Mouse (Mus musculus) embryonic facial prominence, embryonic 12.5 days (tissue): ENCODE measurements around the gene Cc2d2b. TPM values are rescaled to one million over a fixed set of nuclear protein-coding genes. Genes with fewer than 3 reads are reported as not detected.
A peak's percentile ranks its signal among the peaks of the same experiment; 100 is the strongest.

ENCODE experiments used
- ATAC-seq: fragments of 200-750 bp; cut with Nextera tagmentation; 2 replicates; pipeline ENCODE4 v1.8.0; 2017; ENCODE audit not compliant: insufficient number of reproducible peaks, insufficient read depth, low FRiP score, low TSS enrichment
- H3K27ac ChIP-seq: fragments of 300-500 bp; sonication (generic); 2 replicates; pipeline ENCODE4 v1.5.1; 2016; ENCODE audit warnings: mild to moderate bottlenecking
- H3K27me3 ChIP-seq: fragments of 300-500 bp; sonication (generic); 2 replicates; pipeline ENCODE4 v1.6.1; 2016; ENCODE audit warnings: mild to moderate bottlenecking, moderate library complexity
- H3K36me3 ChIP-seq: fragments of 300-500 bp; sonication (generic); 2 replicates; pipeline ENCODE4 v1.6.1; 2016; ENCODE audit warnings: mild to moderate bottlenecking
- H3K4me1 ChIP-seq: fragments of 300-500 bp; sonication (generic); 2 replicates; pipeline ENCODE4 v1.6.1; 2016
- H3K4me2 ChIP-seq: fragments of 300-500 bp; sonication (generic); replicated peaks from 2 replicates; pipeline ENCODE4 v1.6.1; 2016; ENCODE audit warnings: mild to moderate bottlenecking, moderate library complexity
- H3K4me3 ChIP-seq: fragments of 300-500 bp; sonication (generic); 2 replicates; pipeline ENCODE4 v1.5.1; 2016; ENCODE audit warnings: mild to moderate bottlenecking
- H3K9ac ChIP-seq: fragments of 300-500 bp; sonication (generic); 2 replicates; pipeline ENCODE4 v1.6.1; 2016; ENCODE audit warnings: mild to moderate bottlenecking, moderate library complexity
- H3K9me3 ChIP-seq: fragments of 300-500 bp; sonication (generic); 2 replicates; pipeline ENCODE4 v1.6.1; 2016; ENCODE audit warnings: mild to moderate bottlenecking, moderate library complexity
- WGBS: fragments of 180-500 bp; shearing (Covaris S2); methylation state at CpG from one replicate; pipeline ENCODE4 v1.1.7; 2016; 5-methylcytosine and 5-hydroxymethylcytosine counted together
- polyA plus RNA-seq: library from polyadenylated mRNA; unstranded; fragments of >200 nt; fragmentation: Nextera tagmentation; extraction: Ambion mirVana; gene quantifications from 2 replicates; pipeline ENCODE4 v1.2.1, GENCODE M21; 2016

Cc2d2b gene
- polyA plus RNA-seq, 1 experiment from 2014 or later: 0.50 TPM

GRCm38 (mm10) chr19:40726614-40727013 is 21.9 kb upstream of the Cc2d2b start:
- Histone ChIP-seq H3K9me3 (no peaks in the 10 kb centered on the region), H3K4me2 (no peak overlapping the region), H3K4me3 (no peak overlapping the region), H3K27me3 (no peaks in the 10 kb centered on the region), H3K4me1 (peaks cover 6% of the 10 kb centered on the region; the same call in 1 of the 2 replicates), H3K27ac (no peak overlapping the region), H3K9ac (no peak overlapping the region), H3K36me3 (no peaks in the 10 kb centered on the region)
- ATAC-seq: no peak
- 67% methylated on average over 2 of the region's 2 CpGs for WGBS

DNA sequence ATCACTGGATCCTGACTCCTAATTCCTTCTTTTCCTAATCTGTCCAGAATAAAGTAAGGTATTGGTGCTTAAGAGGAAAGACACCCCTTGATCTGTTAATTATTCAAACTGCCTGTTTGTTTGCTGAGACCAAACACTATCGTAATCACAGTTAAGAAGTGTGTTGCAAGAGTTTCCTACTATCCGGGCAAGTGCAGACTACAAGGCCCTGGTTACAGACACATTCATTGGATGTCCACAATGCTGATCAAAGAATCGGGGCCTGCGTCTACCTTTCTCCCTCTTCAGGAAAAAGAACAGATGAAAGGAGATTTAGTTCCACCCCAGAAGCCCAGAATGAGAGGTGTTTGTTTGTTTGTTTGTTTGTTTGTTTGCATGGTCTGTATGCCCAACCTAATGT is 20.3 kb upstream of the Cc2d2b start:
- H3K9me3 ChIP-seq: no peaks in the 10 kb centered on the region
- ATAC-seq: no peak
- H3K27me3 ChIP-seq: no peaks in the 10 kb centered on the region
- H3K4me2 ChIP-seq: no peak overlapping the region
- no peak overlapping the region for H3K27ac ChIP-seq
- H3K4me1 ChIP-seq: peaks cover 6% of the 10 kb centered on the region; the same call in 1 of the 2 replicates
- H3K4me3 ChIP-seq: no peak overlapping the region
- WGBS: 83% methylated on average over 4 of the region's 4 CpGs
- H3K9ac ChIP-seq: no peak overlapping the region
- H3K36me3 ChIP-seq: no peaks in the 10 kb centered on the region

GRCm38 (mm10) chr19:40728732-40729420 is 19.7 kb upstream of the Cc2d2b start:
- Histone ChIP-seq H3K27ac (no peak overlapping the region), H3K4me2 (no peak overlapping the region), H3K4me1 (peaks cover 6% of the 10 kb centered on the region; the same call in 1 of the 2 replicates), H3K27me3 (no peaks in the 10 kb centered on the region), H3K9me3 (no peaks in the 10 kb centered on the region), H3K36me3 (no peaks in the 10 kb centered on the region), H3K4me3 (no peak overlapping the region), H3K9ac (no peak overlapping the region)
- ATAC-seq: no peak
- 31% methylated on average over 12 of the region's 12 CpGs for WGBS

- Histone ChIP-seq H3K36me3 (no peaks in the 10 kb centered on the region), H3K4me3 (no peak overlapping the region), H3K27me3 (no peaks in the 10 kb centered on the region), H3K27ac (no peak overlapping the region), H3K4me2 (no peak overlapping the region), H3K9me3 (no peaks in the 10 kb centered on the region), H3K4me1 (peaks cover 3% of the 10 kb centered on the region; the same call in 1 of the 2 replicates), H3K9ac (no peak overlapping the region)
- ATAC-seq: no peak
- 60% methylated on average over 10 of the region's 10 CpGs for WGBS
These were observed 15.1 kb upstream of the Cc2d2b start for GRCm38 (mm10) chr19:40733409-40733808.

GRCm38 (mm10) chr19:40733849-40734248 is 14.7 kb upstream of the Cc2d2b start:
- no peaks in the 10 kb centered on the region for H3K4me1 ChIP-seq
- H3K36me3 ChIP-seq: no peaks in the 10 kb centered on the region
- H3K4me2 ChIP-seq: no peak overlapping the region
- no peak for ATAC-seq
- no peaks in the 10 kb centered on the region for H3K27me3 ChIP-seq
- no peaks in the 10 kb centered on the region for H3K9me3 ChIP-seq
- H3K9ac ChIP-seq: no peak overlapping the region
- H3K27ac ChIP-seq: no peak overlapping the region
- 65% methylated on average over 4 of the region's 4 CpGs for WGBS
- H3K4me3 ChIP-seq: no peak overlapping the region

GRCm38 (mm10) chr19:40736680-40737512 is 11.7 kb upstream of the Cc2d2b start:
- ATAC-seq: peak; percentile 67; the same call in 1 of the 2 replicates
- no peak overlapping the region for H3K4me3 ChIP-seq

DNA sequence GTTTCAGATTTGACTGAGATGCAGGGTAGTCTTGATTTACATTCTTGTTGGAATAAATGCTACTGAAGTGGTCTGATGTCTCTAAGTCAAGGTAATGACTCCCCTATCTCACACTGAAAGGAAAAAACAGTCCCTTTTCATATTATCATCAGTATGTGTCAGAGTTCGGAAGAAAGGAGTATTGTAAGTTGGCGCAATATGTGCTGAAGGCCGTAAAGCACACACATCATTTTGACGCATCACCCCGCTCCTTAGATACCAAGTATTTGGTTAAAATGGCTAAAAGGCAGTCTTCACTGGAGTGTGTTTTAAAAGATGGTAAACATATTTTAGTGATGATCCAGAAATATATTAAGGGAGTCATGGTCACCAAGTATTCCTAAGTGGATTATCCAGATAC is 10.9 kb upstream of the Cc2d2b start:
- peak overlapping the region; percentile 40 for H3K4me2 ChIP-seq
- H3K9ac ChIP-seq: 0 out of 2 replicates have a peak overlapping the region, but pooled peaks have one; percentile 27
- 89% methylated on average over 5 of the region's 5 CpGs for WGBS
- H3K4me3 ChIP-seq: no peak overlapping the region
- no peaks in the 10 kb centered on the region for H3K9me3 ChIP-seq
- H3K4me1 ChIP-seq: no peaks in the 10 kb centered on the region
- no peak overlapping the region for H3K27ac ChIP-seq
- no peak for ATAC-seq
- H3K27me3 ChIP-seq: no peaks in the 10 kb centered on the region
- no peaks in the 10 kb centered on the region for H3K36me3 ChIP-seq

More at GRCm38 (mm10) chr19:40736680-40737512, 11.7 kb upstream of the Cc2d2b start:
- Histone ChIP-seq H3K27me3 (no peaks in the 10 kb centered on the region), H3K4me2 (peak overlapping the region; percentile 40), H3K4me1 (no peaks in the 10 kb centered on the region), H3K9ac (0 out of 2 replicates have a peak overlapping the region, but pooled peaks have one; percentile 27), H3K27ac (no peak overlapping the region), H3K9me3 (no peaks in the 10 kb centered on the region), H3K36me3 (no peaks in the 10 kb centered on the region)
- WGBS: 27% methylated on average over 17 of the region's 17 CpGs

GRCm38 (mm10) chr19:40738683-40739324 is 9.7 kb upstream of the Cc2d2b start:
- Histone ChIP-seq H3K4me3 (no peak overlapping the region), H3K4me2 (no peak overlapping the region), H3K9me3 (no peaks in the 10 kb centered on the region), H3K27ac (no peak overlapping the region), H3K27me3 (no peaks in the 10 kb centered on the region), H3K4me1 (no peaks in the 10 kb centered on the region), H3K36me3 (no peaks in the 10 kb centered on the region), H3K9ac (no peak overlapping the region)
- no peak for ATAC-seq
- 85% methylated on average over 13 of the region's 13 CpGs for WGBS

DNA sequence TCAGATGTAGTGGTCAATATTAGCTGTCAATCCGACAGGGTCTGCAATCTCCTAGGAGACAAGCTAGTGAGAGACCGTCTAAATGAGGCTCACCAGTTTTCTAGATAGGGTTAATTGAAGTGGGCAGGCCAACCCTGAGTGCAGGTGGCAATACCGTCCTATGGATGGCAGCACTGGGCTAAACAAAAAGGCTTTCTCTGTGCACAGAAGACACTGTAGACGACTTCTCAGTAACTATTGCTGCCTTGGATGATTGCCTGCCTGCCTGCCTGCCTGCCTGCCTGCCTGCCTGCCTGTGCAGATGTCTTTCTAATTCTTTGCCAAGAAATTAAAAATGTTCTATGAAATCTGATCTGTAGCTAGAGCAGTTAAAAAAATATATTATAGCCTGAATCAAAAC is 1.9 kb upstream of the Cc2d2b start:
- Histone ChIP-seq H3K9ac (no peak overlapping the region), H3K4me2 (no peak overlapping the region), H3K36me3 (no peaks in the 10 kb centered on the region), H3K27me3 (no peaks in the 10 kb centered on the region), H3K27ac (no peak overlapping the region), H3K9me3 (no peaks in the 10 kb centered on the region), H3K4me1 (no peaks in the 10 kb centered on the region), H3K4me3 (no peak overlapping the region)
- WGBS: 48% methylated on average over 4 of the region's 4 CpGs
- no peak for ATAC-seq

DNA sequence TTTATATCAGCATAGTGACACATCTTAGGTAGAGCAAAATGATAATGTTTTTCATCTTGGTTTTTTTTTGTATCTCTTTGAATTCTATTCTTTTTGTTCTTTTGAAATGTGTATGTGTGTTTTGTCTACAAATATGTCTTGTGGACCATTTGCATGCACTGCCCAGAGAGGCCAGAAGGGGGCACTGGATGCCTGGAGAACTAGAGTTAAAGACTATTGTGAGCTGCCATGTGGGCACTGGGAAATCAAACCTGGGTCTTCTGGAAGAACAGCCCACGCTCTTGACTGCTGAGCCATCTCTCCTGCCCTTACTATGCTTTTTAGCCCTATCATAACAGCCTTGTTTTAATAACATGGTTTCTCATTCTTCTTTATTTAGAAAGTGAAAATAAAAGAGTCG is 5.8 kb downstream of the Cc2d2b start:
- Histone ChIP-seq H3K27me3 (no peaks in the 10 kb centered on the region), H3K27ac (no peak overlapping the region), H3K9ac (no peak overlapping the region), H3K9me3 (no peaks in the 10 kb centered on the region), H3K4me2 (no peak overlapping the region), H3K4me1 (no peaks in the 10 kb centered on the region), H3K36me3 (no peaks in the 10 kb centered on the region), H3K4me3 (no peak overlapping the region)
- WGBS: 70% methylated on average over 2 of the region's 2 CpGs
- ATAC-seq: no peak

DNA sequence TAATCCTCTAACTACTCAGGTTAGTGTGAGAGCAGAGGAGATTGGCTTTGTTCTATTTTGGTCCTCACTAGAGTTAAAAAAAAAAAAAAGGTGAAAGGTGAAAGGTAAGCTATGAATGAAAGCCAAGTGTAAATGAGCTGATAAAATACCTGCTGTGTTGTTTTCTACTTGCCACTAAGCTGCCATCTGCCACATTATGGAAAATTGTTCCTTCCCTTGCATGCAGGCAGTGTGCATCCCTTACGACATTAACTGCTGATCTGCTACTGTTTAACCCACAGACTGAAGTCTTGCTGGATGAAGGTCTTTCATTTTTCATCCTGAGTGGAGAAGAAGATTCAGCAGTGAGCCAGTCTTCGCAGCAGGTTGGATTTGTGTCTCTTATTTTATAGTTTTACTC is 11.5 kb downstream of the Cc2d2b start:
- H3K4me3 ChIP-seq: no peak overlapping the region
- no peaks in the 10 kb centered on the region for H3K36me3 ChIP-seq
- H3K9me3 ChIP-seq: no peaks in the 10 kb centered on the region
- H3K4me2 ChIP-seq: no peak overlapping the region
- H3K27ac ChIP-seq: no peak overlapping the region
- 76% methylated on average over 2 of the region's 2 CpGs for WGBS
- H3K4me1 ChIP-seq: 0 out of 2 replicates have a peak, but pooled peaks cover 8% of the 10 kb centered on the region
- no peaks in the 10 kb centered on the region for H3K27me3 ChIP-seq
- no peak for ATAC-seq
- H3K9ac ChIP-seq: no peak overlapping the region
